Mouse (Mus musculus) midbrain, embryonic 12.5 days (tissue): ENCODE measurements around the gene Hpd. TPM values are rescaled to one million over a fixed set of nuclear protein-coding genes. Genes with fewer than 3 reads are reported as not detected.
"Not testable (repeated sequence)": the region's sequence is repeated elsewhere in the genome, so short reads cannot be mapped to it uniquely, and the experiment has no call there.

Experiments
- ATAC-seq: fragments of 200-750 bp; cut with Nextera tagmentation; 2 replicates; pipeline ENCODE4 v1.8.0; 2017; ENCODE audit warnings: low read depth, moderate TSS enrichment, moderate library complexity; ENCODE audit not compliant: low FRiP score
- H3K27ac ChIP-seq: fragments of 300-500 bp; sonication (generic); replicated peaks from 2 replicates; pipeline ENCODE4 v1.5.1; 2016; ENCODE audit warnings: mild to moderate bottlenecking
- H3K27me3 ChIP-seq: fragments of 300-500 bp; sonication (generic); 2 replicates; pipeline ENCODE4 v1.6.1; 2016; ENCODE audit warnings: mild to moderate bottlenecking
- H3K36me3 ChIP-seq: fragments of 300-500 bp; sonication (generic); 2 replicates; pipeline ENCODE4 v1.6.1; 2016
- H3K4me1 ChIP-seq: fragments of 300-500 bp; sonication (generic); 2 replicates; pipeline ENCODE4 v1.6.1; 2016
- H3K4me2 ChIP-seq: fragments of 300-500 bp; sonication (generic); replicated peaks from 2 replicates; pipeline ENCODE4 v1.6.1; 2016; ENCODE audit warnings: mild to moderate bottlenecking, moderate library complexity
- H3K4me3 ChIP-seq: fragments of 300-500 bp; sonication (generic); 2 replicates; pipeline ENCODE4 v1.5.1; 2016; ENCODE audit warnings: mild to moderate bottlenecking
- H3K9ac ChIP-seq: fragments of 300-500 bp; sonication (generic); replicated peaks from 2 replicates; pipeline ENCODE4 v1.6.1; 2016; ENCODE audit warnings: mild to moderate bottlenecking, moderate library complexity
- H3K9me3 ChIP-seq: fragments of 300-500 bp; sonication (generic); 2 replicates; pipeline ENCODE4 v1.6.1; 2016; ENCODE audit warnings: mild to moderate bottlenecking
- WGBS: fragments of 180-500 bp; shearing (Covaris S2); methylation state at CpG from one replicate; pipeline ENCODE4 v1.1.7; 2016; 5-methylcytosine and 5-hydroxymethylcytosine counted together
- polyA plus RNA-seq: library from polyadenylated mRNA; unstranded; fragments of >200 nt; fragmentation: Nextera tagmentation; extraction: Ambion mirVana; gene quantifications from 2 replicates; pipeline ENCODE4 v1.2.1, GENCODE M21; 2016

The Hpd gene
- polyA plus RNA-seq, 1 experiment from 2014 or later: not detected

GRCm38 (mm10) chr5:123201523-123201892 lies 19.0 kb upstream of the Hpd start:
- H3K4me1 ChIP-seq: no peaks in the 10 kb centered on the region
- H3K9ac ChIP-seq: no peak overlapping the region
- no peak overlapping the region for H3K27ac ChIP-seq
- H3K9me3 ChIP-seq: no peaks in the 10 kb centered on the region
- H3K4me2 ChIP-seq: no peak overlapping the region
- no peak for ATAC-seq
- H3K27me3 ChIP-seq: no peaks in the 10 kb centered on the region
- no peak overlapping the region for H3K4me3 ChIP-seq
- WGBS: 84% methylated on average over 7 of the region's 7 CpGs
- no peaks in the 10 kb centered on the region for H3K36me3 ChIP-seq

- H3K9me3 ChIP-seq, H3K4me3 ChIP-seq, H3K27ac ChIP-seq, H3K27me3 ChIP-seq, H3K4me1 ChIP-seq, H3K9ac ChIP-seq, ATAC-seq, H3K36me3 ChIP-seq, H3K4me2 ChIP-seq: not testable (repeated sequence)
- WGBS: 87% methylated on average over 6 of the region's 7 CpGs
These were observed 18.4 kb upstream of the Hpd start for GRCm38 (mm10) chr5:123200816-123201522.

GRCm38 (mm10) chr5:123198523-123198922 lies 16.0 kb upstream of the Hpd start:
- H3K36me3 ChIP-seq: no peaks in the 10 kb centered on the region

GRCm38 (mm10) chr5:123196746-123197145 lies 14.2 kb upstream of the Hpd start:
- 82% methylated on average over 4 of the region's 4 CpGs for WGBS
- H3K4me1 ChIP-seq: peaks cover 4% of the 10 kb centered on the region; the same call in 1 of the 2 replicates
- H3K4me3 ChIP-seq: no peak overlapping the region
- no peak overlapping the region for H3K4me2 ChIP-seq
- no peak overlapping the region for H3K27ac ChIP-seq
- H3K36me3 ChIP-seq: no peaks in the 10 kb centered on the region
- H3K27me3 ChIP-seq: no peaks in the 10 kb centered on the region
- no peak for ATAC-seq
- H3K9ac ChIP-seq: no peak overlapping the region
- no peaks in the 10 kb centered on the region for H3K9me3 ChIP-seq

More at GRCm38 (mm10) chr5:123198523-123198922, 16.0 kb upstream of the Hpd start:
- no peak overlapping the region for H3K4me3 ChIP-seq
- H3K27ac ChIP-seq: no peak overlapping the region
- no peak overlapping the region for H3K9ac ChIP-seq
- H3K27me3 ChIP-seq: no peaks in the 10 kb centered on the region
- 89% methylated on average over 4 of the region's 4 CpGs for WGBS
- H3K9me3 ChIP-seq: no peaks in the 10 kb centered on the region
- ATAC-seq: no peak
- no peaks in the 10 kb centered on the region for H3K4me1 ChIP-seq
- no peak overlapping the region for H3K4me2 ChIP-seq

- H3K9ac ChIP-seq: no peak overlapping the region
- 91% methylated on average over 16 of the region's 16 CpGs for WGBS
- peaks cover 4% of the 10 kb centered on the region; the same call in 1 of the 2 replicates for H3K4me1 ChIP-seq
- H3K27ac ChIP-seq: no peak overlapping the region
- no peaks in the 10 kb centered on the region for H3K9me3 ChIP-seq
- no peak overlapping the region for H3K4me3 ChIP-seq
- no peaks in the 10 kb centered on the region for H3K36me3 ChIP-seq
- H3K27me3 ChIP-seq: no peaks in the 10 kb centered on the region
- no peak overlapping the region for H3K4me2 ChIP-seq
- no peak for ATAC-seq
These were observed 13.0 kb upstream of the Hpd start for GRCm38 (mm10) chr5:123195500-123196000.

GRCm38 (mm10) chr5:123194856-123195255 lies 12.3 kb upstream of the Hpd start:
- Histone ChIP-seq H3K4me1 (peaks cover 4% of the 10 kb centered on the region; the same call in 1 of the 2 replicates), H3K9ac (no peak overlapping the region), H3K27ac (no peak overlapping the region), H3K36me3 (no peaks in the 10 kb centered on the region), H3K27me3 (no peaks in the 10 kb centered on the region), H3K4me3 (no peak overlapping the region), H3K4me2 (no peak overlapping the region), H3K9me3 (no peaks in the 10 kb centered on the region)
- ATAC-seq: no peak
- WGBS: 87% methylated on average over 6 of the region's 6 CpGs

GRCm38 (mm10) chr5:123193436-123193835 lies 10.9 kb upstream of the Hpd start:
- Histone ChIP-seq H3K9ac (no peak overlapping the region), H3K4me3 (no peak overlapping the region), H3K36me3 (no peaks in the 10 kb centered on the region), H3K4me1 (peaks cover 4% of the 10 kb centered on the region; the same call in 1 of the 2 replicates), H3K4me2 (no peak overlapping the region), H3K27ac (no peak overlapping the region), H3K27me3 (no peaks in the 10 kb centered on the region), H3K9me3 (no peaks in the 10 kb centered on the region)
- ATAC-seq: no peak
- 82% methylated on average over 5 of the region's 5 CpGs for WGBS

GRCm38 (mm10) chr5:123192606-123193150 lies 10.2 kb upstream of the Hpd start:
- no peak for ATAC-seq
- no peak overlapping the region for H3K27ac ChIP-seq
- no peak overlapping the region for H3K4me3 ChIP-seq
- no peak overlapping the region for H3K4me2 ChIP-seq
- H3K36me3 ChIP-seq: no peaks in the 10 kb centered on the region
- H3K9me3 ChIP-seq: no peaks in the 10 kb centered on the region
- 51% methylated on average over 9 of the region's 9 CpGs for WGBS
- no peak overlapping the region for H3K9ac ChIP-seq
- H3K4me1 ChIP-seq: peaks cover 4% of the 10 kb centered on the region; the same call in 1 of the 2 replicates
- no peaks in the 10 kb centered on the region for H3K27me3 ChIP-seq

- Histone ChIP-seq H3K36me3 (no peaks in the 10 kb centered on the region), H3K9ac (no peak overlapping the region), H3K4me3 (no peak overlapping the region), H3K9me3 (no peaks in the 10 kb centered on the region), H3K4me2 (no peak overlapping the region), H3K27me3 (no peaks in the 10 kb centered on the region), H3K4me1 (peaks cover 4% of the 10 kb centered on the region; the same call in 1 of the 2 replicates), H3K27ac (no peak overlapping the region)
- 90% methylated on average over 6 of the region's 6 CpGs for WGBS
- ATAC-seq: no peak
These were observed 8.9 kb upstream of the Hpd start for GRCm38 (mm10) chr5:123191427-123191826.

- no peak for ATAC-seq
- WGBS: 77% methylated on average over 3 of the region's 3 CpGs
- H3K27me3 ChIP-seq: no peaks in the 10 kb centered on the region
- no peak overlapping the region for H3K27ac ChIP-seq
- no peak overlapping the region for H3K4me3 ChIP-seq
- no peak overlapping the region for H3K9ac ChIP-seq
- H3K36me3 ChIP-seq: no peaks in the 10 kb centered on the region
- H3K4me2 ChIP-seq: no peak overlapping the region
- H3K9me3 ChIP-seq: no peaks in the 10 kb centered on the region
- H3K4me1 ChIP-seq: peaks cover 4% of the 10 kb centered on the region; the same call in 1 of the 2 replicates
These were observed 8.4 kb upstream of the Hpd start for GRCm38 (mm10) chr5:123190912-123191311.

- Histone ChIP-seq H3K9ac (no peak overlapping the region), H3K4me3 (no peak overlapping the region), H3K9me3 (no peaks in the 10 kb centered on the region), H3K36me3 (no peaks in the 10 kb centered on the region), H3K4me2 (no peak overlapping the region), H3K4me1 (no peaks in the 10 kb centered on the region), H3K27ac (no peak overlapping the region), H3K27me3 (no peaks in the 10 kb centered on the region)
- 88% methylated on average over 3 of the region's 3 CpGs for WGBS
- no peak for ATAC-seq
These were observed 4.8 kb upstream of the Hpd start for GRCm38 (mm10) chr5:123187306-123187705.

GRCm38 (mm10) chr5:123185966-123186365 lies 3.4 kb upstream of the Hpd start:
- no peaks in the 10 kb centered on the region for H3K9me3 ChIP-seq
- WGBS: 80% methylated on average over 6 of the region's 6 CpGs
- H3K4me3 ChIP-seq: no peak overlapping the region
- H3K36me3 ChIP-seq: no peaks in the 10 kb centered on the region
- no peak overlapping the region for H3K27ac ChIP-seq
- H3K4me1 ChIP-seq: no peaks in the 10 kb centered on the region
- H3K27me3 ChIP-seq: no peaks in the 10 kb centered on the region
- H3K9ac ChIP-seq: no peak overlapping the region
- ATAC-seq: no peak
- no peak overlapping the region for H3K4me2 ChIP-seq
